Mouse (Mus musculus) heart, embryonic 13.5 days (tissue): ENCODE measurements around the gene Galnt7. TPM values are rescaled to one million over a fixed set of nuclear protein-coding genes. Genes with fewer than 3 reads are reported as not detected.
A peak's percentile ranks its signal among the peaks of the same experiment; 100 is the strongest.

ENCODE experiments used
- ATAC-seq: fragments of 200-750 bp; cut with Nextera tagmentation; 2 replicates; pipeline ENCODE4 v1.8.0; 2017; ENCODE audit warnings: moderate TSS enrichment; ENCODE audit not compliant: insufficient number of reproducible peaks, low FRiP score, low TSS enrichment; ENCODE audit errors: extremely low read depth
- H3K27ac ChIP-seq: fragments of 300-500 bp; sonication (generic); replicated peaks from 2 replicates; pipeline ENCODE4 v1.5.1; 2015; ENCODE audit warnings: moderate library complexity, mild to moderate bottlenecking, inconsistent platforms
- H3K27me3 ChIP-seq: fragments of 300-500 bp; sonication (generic); replicated peaks from 2 replicates; pipeline ENCODE4 v1.6.1; 2015; ENCODE audit warnings: mild to moderate bottlenecking, inconsistent platforms
- H3K36me3 ChIP-seq: fragments of 300-500 bp; sonication (generic); 2 replicates; pipeline ENCODE4 v1.6.1; 2015; ENCODE audit warnings: mild to moderate bottlenecking, inconsistent platforms
- H3K4me1 ChIP-seq: fragments of 300-500 bp; sonication (generic); 2 replicates; pipeline ENCODE4 v1.6.1; 2015; ENCODE audit warnings: inconsistent platforms
- H3K4me2 ChIP-seq: fragments of 300-500 bp; sonication (generic); 2 replicates; pipeline ENCODE4 v1.6.1; 2015; ENCODE audit warnings: inconsistent platforms, mild to moderate bottlenecking, moderate library complexity
- H3K4me3 ChIP-seq: fragments of 300-500 bp; sonication (generic); 2 replicates; pipeline ENCODE4 v1.5.1; 2015; ENCODE audit warnings: moderate library complexity, mild to moderate bottlenecking, inconsistent platforms
- H3K9ac ChIP-seq: fragments of 300-500 bp; sonication (generic); 2 replicates; pipeline ENCODE4 v1.6.1; 2015; ENCODE audit warnings: inconsistent platforms, mild to moderate bottlenecking, moderate library complexity
- H3K9me3 ChIP-seq: fragments of 300-500 bp; sonication (generic); 2 replicates; pipeline ENCODE4 v1.6.1; 2016; ENCODE audit warnings: inconsistent platforms
- WGBS: fragments of 180-500 bp; shearing (Covaris S2); methylation state at CpG from one replicate; pipeline ENCODE4 v1.1.7; 2015; ENCODE audit warnings: mixed read lengths; 5-methylcytosine and 5-hydroxymethylcytosine counted together
- polyA plus RNA-seq: library from polyadenylated mRNA; unstranded; fragments of >200 nt; fragmentation: Nextera tagmentation; extraction: Ambion mirVana; gene quantifications from 2 replicates; pipeline ENCODE4 v1.2.1, GENCODE M21; 2015

The Galnt7 gene
- polyA plus RNA-seq, 1 experiment from 2014 or later: 5.9 TPM

GRCm38 (mm10) chr8:57651357-57651688, 1.5 kb downstream of the Galnt7 start:
- Histone ChIP-seq H3K4me2 (peak overlapping the region; percentile 94), H3K27me3 (peaks cover 9% of the 10 kb centered on the region; the same call in 1 of the 2 replicates), H3K36me3 (no peaks in the 10 kb centered on the region), H3K9me3 (no peaks in the 10 kb centered on the region), H3K4me1 (peaks cover 19% of the 10 kb centered on the region), H3K27ac (peak overlapping the region; percentile 94), H3K4me3 (peak overlapping the region; percentile 92), H3K9ac (peak overlapping the region; percentile 93)
- WGBS: 2% methylated on average over 8 of the region's 8 CpGs
- no peak for ATAC-seq

- H3K36me3 ChIP-seq: no peaks in the 10 kb centered on the region
- no peak overlapping the region for H3K27ac ChIP-seq
- H3K4me2 ChIP-seq: no peak overlapping the region
- H3K9ac ChIP-seq: no peak overlapping the region
- no peak overlapping the region for H3K4me3 ChIP-seq
- WGBS: 86% methylated on average over 6 of the region's 6 CpGs
- H3K4me1 ChIP-seq: peaks cover 19% of the 10 kb centered on the region
- ATAC-seq: no peak
- peaks cover 9% of the 10 kb centered on the region; the same call in 1 of the 2 replicates for H3K27me3 ChIP-seq
- H3K9me3 ChIP-seq: no peaks in the 10 kb centered on the region
These were observed 2.6 kb downstream of the Galnt7 start for GRCm38 (mm10) chr8:57650216-57650615.

- Histone ChIP-seq H3K4me2 (no peak overlapping the region), H3K9ac (no peak overlapping the region), H3K36me3 (no peaks in the 10 kb centered on the region), H3K9me3 (no peaks in the 10 kb centered on the region), H3K27me3 (peaks cover 17% of the 10 kb centered on the region; the same call in 1 of the 2 replicates), H3K4me1 (peaks cover 27% of the 10 kb centered on the region), H3K4me3 (no peak overlapping the region), H3K27ac (no peak overlapping the region)
- ATAC-seq: no peak
- 24% methylated on average over 3 of the region's 3 CpGs for WGBS
These were observed 5.3 kb downstream of the Galnt7 start for GRCm38 (mm10) chr8:57647566-57647965.

GRCm38 (mm10) chr8:57644281-57644680, 8.6 kb downstream of the Galnt7 start:
- no peak overlapping the region for H3K4me3 ChIP-seq
- no peaks in the 10 kb centered on the region for H3K36me3 ChIP-seq
- peaks cover 16% of the 10 kb centered on the region; the same call in 1 of the 2 replicates for H3K27me3 ChIP-seq
- H3K4me2 ChIP-seq: no peak overlapping the region
- H3K4me1 ChIP-seq: peaks cover 28% of the 10 kb centered on the region
- H3K27ac ChIP-seq: no peak overlapping the region
- no peaks in the 10 kb centered on the region for H3K9me3 ChIP-seq
- ATAC-seq: no peak
- H3K9ac ChIP-seq: no peak overlapping the region
- WGBS: 44% methylated on average over 6 of the region's 6 CpGs

DNA sequence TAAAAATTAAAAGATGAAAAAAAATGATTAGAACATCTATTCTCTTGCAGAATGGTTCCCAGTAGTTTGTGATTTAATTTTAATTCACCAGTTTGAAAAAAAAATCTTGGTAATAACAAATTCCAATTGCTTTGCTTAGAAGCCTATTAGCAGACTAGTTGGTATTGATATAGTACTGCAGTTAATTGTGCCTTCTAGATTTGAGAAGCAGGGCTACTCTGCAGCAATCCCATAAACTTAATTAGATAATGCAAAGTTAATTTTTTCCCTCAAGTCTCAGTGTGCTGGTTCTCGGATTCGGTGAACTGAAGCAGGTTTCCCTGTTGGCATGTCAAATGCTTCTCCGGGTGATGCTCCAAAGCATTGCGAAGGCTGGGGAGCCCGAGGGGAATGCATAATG, 10.1 kb downstream of the Galnt7 start:
- WGBS: 82% methylated on average over 5 of the region's 5 CpGs
- H3K27me3 ChIP-seq: peaks cover 17% of the 10 kb centered on the region; the same call in 1 of the 2 replicates
- no peaks in the 10 kb centered on the region for H3K36me3 ChIP-seq
- H3K4me1 ChIP-seq: peaks cover 25% of the 10 kb centered on the region
- no peaks in the 10 kb centered on the region for H3K9me3 ChIP-seq
- H3K27ac ChIP-seq: no peak overlapping the region
- H3K9ac ChIP-seq: no peak overlapping the region
- no peak overlapping the region for H3K4me3 ChIP-seq
- ATAC-seq: no peak
- H3K4me2 ChIP-seq: no peak overlapping the region

GRCm38 (mm10) chr8:57638925-57639324, 13.9 kb downstream of the Galnt7 start:
- H3K27ac ChIP-seq: no peak overlapping the region
- no peak overlapping the region for H3K9ac ChIP-seq
- peaks cover 8% of the 10 kb centered on the region; the same call in 1 of the 2 replicates for H3K27me3 ChIP-seq
- H3K36me3 ChIP-seq: no peaks in the 10 kb centered on the region
- no peak overlapping the region for H3K4me2 ChIP-seq
- 59% methylated on average over 6 of the region's 6 CpGs for WGBS
- no peak overlapping the region for H3K4me3 ChIP-seq
- no peaks in the 10 kb centered on the region for H3K9me3 ChIP-seq
- H3K4me1 ChIP-seq: peaks cover 27% of the 10 kb centered on the region
- no peak for ATAC-seq

DNA sequence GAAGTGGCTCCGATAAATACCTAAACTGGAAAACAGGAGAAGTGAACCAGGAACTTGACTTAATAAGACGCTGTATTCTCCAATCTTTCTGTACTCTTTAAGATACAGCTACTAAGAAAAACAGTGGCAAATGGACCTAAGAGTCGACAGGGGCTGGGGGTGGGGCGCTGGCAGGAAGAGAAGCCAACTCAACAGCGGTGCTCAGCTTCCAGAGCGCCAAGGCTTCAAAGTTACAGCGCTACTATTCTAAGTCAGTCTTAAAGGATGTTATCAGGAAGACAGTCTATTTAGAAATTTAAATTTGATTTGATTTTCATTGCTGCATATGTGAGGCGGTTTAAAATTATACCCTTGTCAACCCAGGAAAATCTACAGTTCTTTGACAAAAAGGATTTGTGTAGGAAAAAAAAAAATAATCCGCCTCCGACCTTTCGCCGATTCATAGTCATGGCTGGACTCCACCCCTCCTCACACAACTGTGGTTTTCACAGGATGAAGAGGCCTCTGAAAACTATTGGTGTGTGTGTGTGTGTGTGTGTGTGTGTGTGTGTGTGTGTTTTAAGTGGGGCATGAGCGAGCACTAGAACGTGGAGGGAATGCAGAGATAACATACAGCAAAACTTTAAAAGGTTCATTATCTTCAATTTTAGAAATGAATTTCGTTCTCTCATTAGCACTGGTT, 15.1 kb downstream of the Galnt7 start:
- ATAC-seq: no peak
- Histone ChIP-seq H3K9ac (no peak overlapping the region), H3K36me3 (no peaks in the 10 kb centered on the region), H3K4me2 (peak overlapping the region; percentile 24; the same call in 1 of the 2 replicates), H3K9me3 (no peaks in the 10 kb centered on the region), H3K4me1 (peaks cover 27% of the 10 kb centered on the region), H3K27me3 (peaks cover 8% of the 10 kb centered on the region; the same call in 1 of the 2 replicates), H3K27ac (no peak overlapping the region), H3K4me3 (no peak overlapping the region)
- WGBS: 66% methylated on average over 15 of the region's 15 CpGs

GRCm38 (mm10) chr8:57636698-57637097, 16.1 kb downstream of the Galnt7 start:
- ATAC-seq: no peak
- 71% methylated on average over 11 of the region's 11 CpGs for WGBS

DNA sequence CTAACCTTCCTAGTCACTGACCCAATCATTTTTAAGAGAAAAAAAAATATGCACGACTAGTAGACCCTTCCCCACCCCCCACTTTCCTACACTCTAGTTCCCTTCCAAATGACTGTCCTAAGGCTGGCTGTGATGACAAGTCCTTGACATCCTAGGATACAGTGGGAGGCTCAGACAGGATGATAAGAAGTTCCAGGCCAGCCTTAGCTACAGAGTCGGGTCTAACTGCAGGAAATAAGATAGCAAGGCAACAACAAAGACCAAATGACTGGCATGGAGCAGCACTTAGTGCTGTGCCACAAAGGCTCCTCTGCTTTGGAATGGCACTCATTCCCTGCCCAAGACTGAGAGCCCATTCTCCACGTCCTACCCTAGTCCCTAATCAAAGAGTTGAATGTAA, 16.6 kb downstream of the Galnt7 start:
- Histone ChIP-seq H3K4me3 (no peak overlapping the region), H3K4me2 (no peak overlapping the region), H3K27me3 (peaks cover 8% of the 10 kb centered on the region; the same call in 1 of the 2 replicates), H3K9me3 (no peaks in the 10 kb centered on the region), H3K9ac (no peak overlapping the region), H3K36me3 (no peaks in the 10 kb centered on the region), H3K4me1 (peaks cover 21% of the 10 kb centered on the region), H3K27ac (no peak overlapping the region)
- no peak for ATAC-seq
- 18% methylated on average over 3 of the region's 3 CpGs for WGBS

More at GRCm38 (mm10) chr8:57636698-57637097, 16.1 kb downstream of the Galnt7 start:
- no peak overlapping the region for H3K9ac ChIP-seq
- H3K27ac ChIP-seq: no peak overlapping the region
- H3K27me3 ChIP-seq: peaks cover 8% of the 10 kb centered on the region; the same call in 1 of the 2 replicates
- peaks cover 26% of the 10 kb centered on the region for H3K4me1 ChIP-seq
- no peak overlapping the region for H3K4me3 ChIP-seq
- H3K36me3 ChIP-seq: no peaks in the 10 kb centered on the region
- no peaks in the 10 kb centered on the region for H3K9me3 ChIP-seq
- H3K4me2 ChIP-seq: no peak overlapping the region

GRCm38 (mm10) chr8:57631780-57632179, 21.1 kb downstream of the Galnt7 start:
- no peaks in the 10 kb centered on the region for H3K36me3 ChIP-seq
- no peak for ATAC-seq
- H3K4me2 ChIP-seq: no peak overlapping the region
- no peaks in the 10 kb centered on the region for H3K9me3 ChIP-seq
- no peak overlapping the region for H3K9ac ChIP-seq
- H3K27me3 ChIP-seq: no peaks in the 10 kb centered on the region; the same call in 1 of the 2 replicates
- peaks cover 8% of the 10 kb centered on the region for H3K4me1 ChIP-seq
- no peak overlapping the region for H3K4me3 ChIP-seq
- H3K27ac ChIP-seq: no peak overlapping the region
- 88% methylated on average over 7 of the region's 7 CpGs for WGBS

GRCm38 (mm10) chr8:57630148-57630547, 22.7 kb downstream of the Galnt7 start:
- Histone ChIP-seq H3K9me3 (no peaks in the 10 kb centered on the region), H3K9ac (no peak overlapping the region), H3K27me3 (no peaks in the 10 kb centered on the region; the same call in 1 of the 2 replicates), H3K27ac (no peak overlapping the region), H3K4me2 (no peak overlapping the region), H3K4me1 (0 out of 2 replicates have a peak, but pooled peaks cover 3% of the 10 kb centered on the region), H3K36me3 (no peaks in the 10 kb centered on the region), H3K4me3 (no peak overlapping the region)
- no peak for ATAC-seq
- 84% methylated on average over 8 of the region's 8 CpGs for WGBS
